Mouse (Mus musculus) kidney, adult 2 months (tissue): ENCODE measurements around the gene Cacng7.

Experiments
- CTCF ChIP-seq: fragments of 200-500 bp; conservative IDR thresholded peaks from 2 replicates; pipeline ENCODE4 v1.5.1; 2011; ENCODE audit warnings: low read depth, mild to moderate bottlenecking, control low read depth, low read length, moderate library complexity, mixed read lengths; ENCODE audit not compliant: insufficient read depth, insufficient read length
- POLR2A ChIP-seq: fragments of 200-500 bp; IDR thresholded peaks from one replicate; pipeline ENCODE4 v1.6.1; 2011; ENCODE audit warnings: low read depth, low read length, control low read depth

GRCm38 (mm10) chr7:3386036-3386730 lies 53.4 kb downstream of the Cacng7 start:
- TF ChIP-seq POLR2A (no peak), CTCF (no peak)
